Mouse (Mus musculus) thymus, postnatal 4 days (tissue): ENCODE data around the gene Zfp423.

ENCODE experiments used
- DNase-seq: peaks from one replicate; pipeline ENCODE4 v3.0.0; 2021

The Zfp423 gene

DNA sequence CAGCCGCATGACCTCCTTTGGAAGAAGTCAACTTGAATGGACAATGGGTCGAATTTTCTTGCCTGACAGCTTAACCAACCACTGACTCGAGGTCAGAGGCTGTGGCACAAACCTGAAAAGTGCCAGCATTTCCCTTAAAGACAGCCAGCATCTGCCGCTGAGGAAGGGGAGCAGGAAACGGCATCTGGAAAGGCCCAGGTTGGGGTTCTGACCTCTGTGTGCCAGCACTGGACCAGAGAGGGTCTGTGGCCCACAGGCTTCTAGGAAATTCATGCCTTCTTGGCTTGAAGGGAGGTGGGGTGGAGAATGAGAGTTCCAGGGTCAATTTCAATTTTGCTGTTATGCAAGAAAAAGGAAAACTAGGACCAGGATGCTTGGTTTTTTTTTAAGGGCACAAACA, 124.7 kb downstream of the Zfp423 start:
- DNase-seq: no peak

- no peak for DNase-seq
Observed at GRCm38 (mm10) chr8:87833841-87834620, 125.4 kb downstream of the Zfp423 start.

GRCm38 (mm10) chr8:87833339-87833738, 126.1 kb downstream of the Zfp423 start:
- DNase-seq: no peak

- no peak for DNase-seq
Observed at GRCm38 (mm10) chr8:87832381-87833325, 126.7 kb downstream of the Zfp423 start.

GRCm38 (mm10) chr8:87831567-87831966, 127.8 kb downstream of the Zfp423 start:
- no peak for DNase-seq

- DNase-seq: no peak
Observed at GRCm38 (mm10) chr8:87831116-87831515, 128.3 kb downstream of the Zfp423 start.

GRCm38 (mm10) chr8:87830200-87830599, 129.2 kb downstream of the Zfp423 start:
- peak; percentile 28 for DNase-seq

DNA sequence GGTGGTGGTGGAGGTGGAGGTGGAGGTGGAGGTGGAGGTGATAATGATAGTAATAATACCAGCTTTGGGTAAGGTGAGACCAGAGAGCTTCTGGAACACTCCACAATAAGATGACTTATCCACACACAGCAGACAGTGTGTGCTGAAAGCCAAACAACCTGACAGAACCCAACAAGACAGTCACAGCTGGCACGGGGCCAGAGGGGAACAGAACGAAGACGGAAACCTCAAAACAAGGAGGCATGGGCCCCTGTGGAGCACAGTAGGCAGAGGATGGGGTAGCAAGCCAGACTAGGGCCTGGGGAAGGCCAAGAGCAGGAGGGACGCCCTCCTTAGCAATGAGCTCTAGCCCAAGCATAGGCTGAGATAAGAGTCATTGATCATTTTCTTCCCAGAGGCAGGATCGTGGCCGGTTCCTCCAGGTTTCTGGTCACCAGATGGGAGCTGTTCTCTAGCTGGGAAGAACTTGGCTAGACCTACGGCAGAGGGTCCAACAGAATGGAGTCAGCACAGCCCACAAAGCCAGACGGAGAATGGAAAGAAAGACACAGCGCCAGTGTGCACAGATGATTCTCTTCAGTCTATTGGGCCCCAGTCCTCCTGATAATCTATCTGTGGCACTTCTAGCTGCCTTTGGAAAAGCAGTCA, 133.3 kb downstream of the Zfp423 start:
- no peak for DNase-seq

DNA sequence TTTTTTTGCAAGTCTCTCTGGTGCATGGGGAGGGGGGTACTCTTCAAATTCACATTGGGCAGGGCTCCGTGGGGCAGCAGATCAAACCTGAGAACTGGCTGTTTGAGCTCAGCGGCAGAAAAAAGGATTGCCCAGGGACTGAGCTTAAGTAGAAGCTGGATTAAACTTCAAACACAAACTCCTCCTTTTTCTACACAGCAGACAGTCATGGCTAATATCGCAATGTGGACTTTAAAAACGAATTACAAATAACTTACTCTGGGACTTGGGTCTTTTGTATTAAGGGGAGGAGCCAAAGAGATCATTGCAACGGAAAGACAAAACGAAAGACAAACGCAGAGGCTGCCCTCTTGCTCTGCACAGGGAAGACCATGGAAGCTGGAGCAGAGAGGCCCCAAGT, 136.2 kb downstream of the Zfp423 start:
- DNase-seq: no peak

- DNase-seq: no peak
Observed at GRCm38 (mm10) chr8:87822690-87823089, 136.7 kb downstream of the Zfp423 start.

DNA sequence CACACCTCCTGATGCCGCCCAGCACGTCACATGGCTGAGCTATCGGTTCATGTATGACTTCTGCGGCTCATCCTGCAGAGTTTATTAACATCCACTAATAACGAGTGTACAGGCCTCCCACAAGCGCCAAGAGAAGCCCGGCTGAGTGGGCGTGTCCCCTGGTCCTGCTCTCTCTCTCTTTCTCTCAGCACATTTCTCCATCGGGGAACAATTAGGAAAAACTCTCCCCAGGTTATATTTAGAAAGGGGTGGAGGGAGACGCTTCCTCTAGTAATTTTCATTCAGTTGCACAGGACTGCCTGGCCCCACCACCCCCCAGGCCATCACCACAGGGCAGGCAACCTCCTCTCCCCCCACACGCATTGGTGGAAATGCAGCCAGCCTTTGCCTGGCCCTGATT, 137.2 kb downstream of the Zfp423 start:
- no peak for DNase-seq

- DNase-seq: no peak
Observed at GRCm38 (mm10) chr8:87821655-87822054, 137.7 kb downstream of the Zfp423 start.

- DNase-seq: no peak
Observed at GRCm38 (mm10) chr8:87819263-87819662, 140.1 kb downstream of the Zfp423 start.

GRCm38 (mm10) chr8:87818506-87818905, 140.9 kb downstream of the Zfp423 start:
- DNase-seq: no peak

GRCm38 (mm10) chr8:87816141-87816540, 143.3 kb downstream of the Zfp423 start:
- DNase-seq: no peak

- DNase-seq: no peak
Observed at GRCm38 (mm10) chr8:87812661-87813060, 146.7 kb downstream of the Zfp423 start.

GRCm38 (mm10) chr8:87812069-87812449, 147.3 kb downstream of the Zfp423 start:
- DNase-seq: no peak

- no peak for DNase-seq
Observed at GRCm38 (mm10) chr8:87811399-87812068, 147.9 kb downstream of the Zfp423 start.

DNA sequence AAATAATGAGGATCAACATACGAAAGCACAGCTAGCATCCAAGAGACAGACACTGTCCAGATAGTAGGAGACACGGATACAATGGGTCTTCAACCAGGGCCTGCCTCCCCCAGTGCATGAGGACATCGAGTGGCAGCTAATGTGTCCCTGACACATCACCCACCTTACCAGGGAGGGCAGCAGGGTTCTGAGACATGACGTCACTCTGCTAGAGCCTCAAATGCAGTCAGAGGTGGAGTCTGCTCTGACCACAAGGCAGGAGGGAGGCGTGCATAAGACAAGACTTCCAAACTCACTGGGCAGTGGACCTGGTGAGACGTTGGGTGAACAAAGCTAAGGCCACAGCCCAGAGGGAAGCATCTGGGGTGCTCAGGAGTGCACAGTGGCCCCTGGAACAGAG, 148.6 kb downstream of the Zfp423 start:
- no peak for DNase-seq

- DNase-seq: no peak
Observed at GRCm38 (mm10) chr8:87804327-87804900, 155.0 kb downstream of the Zfp423 start.

DNA sequence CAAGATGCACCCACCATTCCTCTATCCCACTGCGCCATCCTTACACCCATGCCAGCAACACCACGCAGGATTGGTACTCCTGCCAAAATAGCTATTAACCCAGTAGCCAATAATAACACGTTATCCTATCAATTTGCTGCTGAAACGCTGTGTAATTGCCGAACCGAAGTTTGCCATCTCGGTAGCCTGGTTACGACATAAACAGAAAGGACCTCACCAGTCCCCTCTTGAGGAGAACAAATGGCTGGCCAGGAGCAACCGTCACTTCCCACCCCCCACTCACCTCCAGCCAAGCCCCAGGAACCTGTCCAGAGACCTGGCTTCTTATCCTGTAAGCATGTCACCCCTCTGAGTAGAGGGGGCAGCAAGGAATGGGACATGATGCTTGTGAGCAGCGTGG, 156.0 kb downstream of the Zfp423 start:
- no peak for DNase-seq

DNA sequence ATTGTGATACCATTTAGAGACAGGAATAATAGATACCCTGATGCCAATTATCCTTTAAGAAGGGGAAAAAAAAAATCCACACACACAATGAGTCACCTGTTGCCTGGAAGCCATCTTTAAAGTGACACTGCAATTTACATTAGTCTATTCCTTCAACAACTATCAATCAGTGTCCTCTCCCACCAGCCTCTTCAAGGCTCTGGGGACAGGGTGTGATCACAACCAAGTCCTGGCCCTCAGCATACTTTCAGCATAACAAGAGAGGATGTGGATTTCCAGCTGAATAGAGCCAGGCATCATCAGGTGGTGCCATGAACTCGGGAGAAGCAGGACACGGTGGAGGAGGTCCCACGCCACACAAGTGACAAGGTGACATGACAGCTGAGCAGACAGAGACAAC, 156.8 kb downstream of the Zfp423 start:
- DNase-seq: no peak

DNA sequence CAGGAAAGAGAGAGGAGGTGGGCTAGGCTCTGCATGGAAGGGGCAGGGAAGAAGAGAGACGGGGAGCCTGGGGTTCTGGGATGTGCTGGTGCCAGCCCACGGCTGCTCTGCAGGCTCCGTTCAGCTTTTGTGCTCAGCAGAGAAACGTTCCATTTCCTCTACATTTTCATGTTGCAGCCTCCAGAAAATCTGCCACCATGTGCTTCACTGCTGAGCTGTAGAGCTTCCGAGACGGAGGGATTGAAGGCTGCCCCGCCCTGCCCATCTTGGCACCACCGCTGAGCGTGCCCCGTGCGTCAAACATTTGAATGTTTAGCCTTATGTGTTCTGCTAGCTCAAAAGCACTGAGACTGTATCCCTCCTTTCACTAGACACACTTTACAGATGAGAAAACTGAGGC, 159.3 kb downstream of the Zfp423 start:
- DNase-seq: no peak
